Mouse (Mus musculus): ENCODE measurements around the gene Artn. TPM values are rescaled to one million over a fixed set of nuclear protein-coding genes. Genes with fewer than 3 reads are reported as not detected.

The Artn gene
- total RNA-seq, 2 experiments from 2014 or later = 0.11 to 0.21 TPM

DNA sequence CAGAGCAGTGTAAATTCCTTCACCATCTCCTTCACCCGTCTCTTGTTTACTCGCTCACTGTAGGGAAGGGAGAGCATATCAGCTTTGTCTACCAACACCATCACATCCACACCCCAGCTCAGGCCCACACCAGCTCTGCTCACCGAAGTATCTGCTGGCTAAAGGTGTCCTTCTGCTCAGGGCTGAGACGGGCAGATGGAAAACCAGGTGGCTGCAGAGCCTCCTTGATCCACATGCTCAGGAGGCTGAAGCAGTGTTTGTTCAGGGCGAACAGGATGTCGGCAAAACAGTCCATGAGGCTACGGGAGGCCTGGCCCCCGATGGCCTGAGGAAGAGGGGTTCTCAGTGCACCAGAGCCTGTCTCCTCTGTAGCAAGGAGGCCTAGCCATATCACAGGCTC, 35.0 kb downstream of the Artn start:
- intact Hi-C loops (cut with DNase I) = no loop called here
- DNase-seq (ENCODE audit: low spot score) = no peak

DNA sequence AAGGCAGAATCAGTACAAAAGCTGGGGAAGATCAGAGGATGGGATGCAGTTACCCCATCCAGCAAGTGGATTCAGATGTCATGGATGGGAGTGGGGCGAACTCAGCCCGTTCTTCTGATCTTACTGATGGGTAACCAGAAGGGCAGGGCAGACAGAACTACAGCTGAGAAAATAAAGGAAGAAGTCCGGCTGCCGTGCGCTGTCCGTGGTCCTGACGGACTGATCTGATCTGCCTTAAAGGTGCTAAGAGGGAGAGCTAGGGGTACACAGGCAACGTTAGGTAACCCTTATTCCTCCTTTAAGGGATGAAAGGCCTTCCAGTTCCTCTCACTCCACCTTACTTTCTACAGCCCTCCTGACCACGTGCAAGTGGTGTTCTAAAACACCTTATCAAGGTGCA, 36.2 kb downstream of the Artn start:
- intact Hi-C loops (cut with DNase I) = no loop called here
- DNase-seq (ENCODE audit: low spot score) = no peak

DNA sequence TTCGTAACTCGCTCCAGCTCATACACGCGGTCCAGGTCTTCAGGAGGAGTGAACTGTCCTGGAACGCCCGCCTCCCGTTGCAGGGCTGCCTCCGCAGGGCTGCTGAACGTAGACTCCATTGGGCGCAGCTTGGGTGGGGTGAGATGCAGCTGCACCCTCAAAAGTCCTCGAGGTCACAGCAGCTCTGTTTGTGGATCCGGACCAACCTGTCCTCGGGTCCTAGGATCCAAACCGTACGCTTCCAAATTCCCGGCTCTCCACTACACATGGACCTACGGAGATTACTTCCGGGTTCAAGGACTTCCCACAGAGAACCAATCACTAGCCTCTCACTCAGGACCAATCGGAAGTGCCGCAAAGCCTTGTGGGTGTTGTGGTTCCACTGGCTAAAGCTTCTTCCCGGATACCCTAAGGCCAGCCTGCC, 37.8 kb downstream of the Artn start, which contains the start of gene Dph2:
Dph2 (minus strand) TSS at position 295 of the 424 bp plus-strand sequence.
- intact Hi-C loops (cut with DNase I) = loop anchor here (1.0 kb wide), 1 partner anchor 23 kb away; the partner anchor contains the start of gene Ipo13
- DNase-seq (ENCODE audit: low spot score) = peak; percentile 75

DNA sequence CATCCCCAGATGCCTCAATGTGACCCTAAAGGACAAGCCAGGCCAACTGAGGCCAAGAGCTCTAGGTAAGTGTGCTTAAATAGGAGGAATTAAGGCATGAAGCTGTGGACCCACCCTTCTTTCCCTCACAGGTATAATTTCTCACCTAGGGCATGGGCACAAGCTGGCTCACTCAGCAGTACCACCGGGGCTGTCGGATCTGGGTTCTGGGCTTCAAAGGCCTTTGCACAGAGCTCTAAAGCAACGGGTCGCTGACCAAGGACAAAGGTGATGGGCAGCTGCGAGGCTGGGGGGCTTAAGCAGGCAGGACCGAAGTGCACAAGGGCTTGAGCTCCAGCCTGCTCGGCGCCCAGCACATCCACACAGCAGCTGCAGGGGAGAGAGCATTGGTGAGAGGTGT, 38.8 kb downstream of the Artn start:
- DNase-seq (ENCODE audit: low spot score) = no peak
- intact Hi-C loops (cut with DNase I) = no loop called here

DNA sequence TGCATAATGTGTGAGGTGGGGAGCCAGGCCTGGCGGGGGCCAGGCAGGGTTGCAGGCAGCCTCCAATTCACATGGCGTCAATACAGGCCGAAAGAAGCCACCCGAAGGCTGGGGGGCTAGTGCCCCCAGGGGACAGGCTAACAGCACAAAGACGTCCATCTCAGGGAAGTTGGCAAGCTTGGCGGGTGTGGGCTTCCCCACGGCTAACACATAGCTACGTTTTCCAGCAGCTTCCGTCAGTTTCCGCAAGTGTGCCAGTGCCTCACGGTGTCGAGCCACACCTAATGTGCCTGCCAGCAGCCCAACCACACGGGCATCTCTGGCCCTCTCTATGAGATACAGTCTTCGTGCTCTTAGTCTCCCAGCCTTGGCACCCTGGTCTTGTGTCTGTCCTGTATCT, 39.5 kb downstream of the Artn start:
- intact Hi-C loops (cut with DNase I) = no loop called here
- DNase-seq (ENCODE audit: low spot score) = no peak

DNA sequence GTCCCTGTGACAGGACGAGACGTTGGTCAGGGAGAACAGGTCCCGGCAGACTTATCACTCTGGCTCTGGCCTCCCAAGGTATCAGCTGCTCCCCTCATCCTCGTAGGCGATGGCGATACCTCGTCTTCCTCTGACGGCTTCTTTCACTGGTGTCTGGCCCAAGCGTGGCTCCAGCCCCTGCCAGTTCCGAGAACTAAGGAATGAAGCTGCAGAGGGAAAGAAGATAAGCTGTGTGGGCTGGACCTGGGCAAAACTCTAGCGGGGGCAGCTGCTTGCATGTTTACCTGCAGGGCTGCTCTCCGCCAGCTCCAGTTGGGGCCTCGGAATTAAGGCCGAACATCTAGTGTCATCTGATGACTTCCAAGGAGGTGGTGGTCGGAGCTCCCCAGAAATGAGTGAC, 40.1 kb downstream of the Artn start:
- intact Hi-C loops (cut with DNase I) = no loop called here
- DNase-seq (ENCODE audit: low spot score) = no peak

DNA sequence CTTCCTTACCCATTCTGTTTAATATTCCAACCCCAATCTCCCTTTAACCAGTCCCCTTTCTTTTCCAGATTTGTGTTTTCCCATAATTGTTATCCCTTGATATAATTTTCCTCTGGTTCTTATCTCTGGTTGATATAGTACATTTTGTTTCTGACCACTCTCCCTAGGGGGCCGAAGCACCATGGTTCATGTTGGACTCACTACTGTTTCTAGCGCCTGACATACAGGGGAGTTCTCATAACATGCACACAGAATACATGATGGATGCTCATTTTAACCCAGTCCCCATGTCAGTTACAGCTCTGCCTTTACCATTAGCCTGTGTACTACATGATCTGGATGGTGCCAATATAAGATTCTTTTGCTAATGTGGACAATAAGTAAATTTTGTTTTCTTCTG, 41.6 kb downstream of the Artn start:
- DNase-seq (ENCODE audit: low spot score) = no peak
- intact Hi-C loops (cut with DNase I) = no loop called here

DNA sequence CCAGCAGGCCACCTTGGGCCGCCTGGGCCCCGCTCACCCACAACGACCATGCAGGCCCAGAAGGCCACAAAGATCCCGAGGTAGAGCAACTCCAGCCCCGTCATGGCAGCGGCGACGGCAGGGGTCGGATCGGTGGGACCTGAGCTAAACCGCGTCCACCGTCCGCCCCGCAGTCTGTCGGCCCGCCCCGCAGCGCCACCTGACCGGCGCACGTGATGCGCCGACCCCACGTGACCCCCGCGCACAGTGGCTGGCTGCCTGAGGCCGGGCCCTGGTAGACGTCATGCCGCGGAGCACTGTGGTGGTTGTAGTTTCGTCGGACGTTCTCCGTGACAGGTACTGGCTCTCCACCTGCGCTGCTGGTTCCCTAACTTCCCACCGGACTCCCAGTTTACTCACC, 42.4 kb downstream of the Artn start, which contains the start of gene Atp6v0b:
Atp6v0b (minus strand) TSS at position 201 of the 400 bp plus-strand sequence.
- intact Hi-C loops (cut with DNase I) = no loop called here
- DNase-seq (ENCODE audit: low spot score) = peak; percentile 89

DNA sequence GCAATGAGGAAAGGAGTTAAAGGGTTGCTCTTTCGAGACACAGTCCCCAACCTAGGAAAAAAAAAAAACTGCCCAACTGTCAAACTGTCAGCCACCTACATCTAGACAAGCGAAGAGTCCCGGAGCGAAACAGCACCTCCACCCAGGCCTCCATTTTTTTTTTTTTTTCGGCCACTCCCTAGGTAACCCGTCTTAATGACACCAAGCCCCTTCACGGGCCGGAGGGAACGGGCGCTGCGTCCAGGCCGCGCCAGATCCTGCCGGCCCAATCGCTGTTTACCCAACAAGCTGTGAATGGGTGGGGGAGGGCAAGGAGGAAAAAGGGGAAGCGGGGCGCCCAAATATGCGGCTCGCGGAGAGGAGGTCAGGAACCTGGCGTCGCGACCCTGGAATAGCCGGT, 42.9 kb downstream of the Artn start:
- DNase-seq (ENCODE audit: low spot score) = no peak
- intact Hi-C loops (cut with DNase I) = no loop called here

DNA sequence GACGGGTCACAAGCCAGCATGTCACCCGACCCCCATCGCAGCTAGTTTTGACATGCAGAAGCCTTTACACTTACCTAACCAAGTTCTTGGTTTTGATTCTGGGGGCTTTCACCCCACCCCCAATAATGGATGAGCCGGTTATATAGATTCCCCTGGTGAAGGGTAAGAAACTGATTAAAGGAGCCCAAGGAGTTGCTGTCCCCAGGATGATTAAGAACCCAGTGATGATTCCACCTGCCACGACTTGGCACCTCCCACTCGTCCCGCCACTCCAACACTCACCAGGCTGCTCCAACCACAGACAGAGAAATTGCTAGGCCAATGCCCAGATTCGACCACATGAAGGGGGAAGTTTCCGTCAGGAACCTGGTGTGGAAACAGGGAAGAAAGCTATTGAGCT, 43.6 kb downstream of the Artn start:
- intact Hi-C loops (cut with DNase I) = no loop called here
- DNase-seq (ENCODE audit: low spot score) = no peak

DNA sequence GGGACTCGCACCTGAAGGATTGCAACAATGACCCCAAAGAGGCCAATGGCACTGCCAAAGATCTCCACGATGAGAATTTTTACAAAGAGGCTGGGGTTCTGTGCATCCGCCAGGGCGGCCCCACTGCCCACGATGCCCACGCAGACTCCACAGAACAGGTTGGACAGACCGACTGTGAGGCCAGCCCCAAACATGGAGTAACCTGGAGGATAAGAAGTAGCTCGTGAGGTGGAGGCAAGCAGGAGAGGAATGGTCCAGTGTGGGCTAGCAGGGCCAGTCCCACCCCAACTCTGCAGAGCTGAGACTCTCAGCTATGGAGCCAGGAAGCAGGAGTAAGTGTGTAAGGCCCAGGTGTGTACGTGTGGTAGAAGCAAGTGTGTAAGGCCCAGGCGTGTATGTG, 44.5 kb downstream of the Artn start:
- intact Hi-C loops (cut with DNase I) = no loop called here
- DNase-seq (ENCODE audit: low spot score) = no peak

DNA sequence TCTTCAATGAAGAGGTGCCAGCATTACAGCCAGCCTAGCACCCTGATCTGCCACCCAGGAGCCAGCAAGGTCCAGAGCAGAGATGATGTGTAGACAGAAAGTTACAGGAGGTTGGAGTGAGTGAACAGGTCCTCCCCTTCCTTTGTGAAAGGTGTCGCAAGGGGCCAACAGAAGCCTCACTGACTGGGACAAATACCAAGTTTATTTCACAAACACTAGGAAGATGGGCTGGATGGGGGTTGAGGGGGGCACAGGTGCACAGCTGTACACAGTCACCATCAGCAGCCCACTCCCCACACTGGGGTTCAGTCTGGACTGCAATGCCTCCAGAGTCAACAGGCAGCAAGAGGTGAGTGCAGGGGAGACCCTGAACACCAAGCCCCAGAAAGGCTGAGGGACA, 45.4 kb downstream of the Artn start:
- DNase-seq (ENCODE audit: low spot score) = no peak
- intact Hi-C loops (cut with DNase I) = loop anchor here (5.0 kb wide), 1 partner anchor 198 kb away; no protein-coding TSS in a partner anchor

DNA sequence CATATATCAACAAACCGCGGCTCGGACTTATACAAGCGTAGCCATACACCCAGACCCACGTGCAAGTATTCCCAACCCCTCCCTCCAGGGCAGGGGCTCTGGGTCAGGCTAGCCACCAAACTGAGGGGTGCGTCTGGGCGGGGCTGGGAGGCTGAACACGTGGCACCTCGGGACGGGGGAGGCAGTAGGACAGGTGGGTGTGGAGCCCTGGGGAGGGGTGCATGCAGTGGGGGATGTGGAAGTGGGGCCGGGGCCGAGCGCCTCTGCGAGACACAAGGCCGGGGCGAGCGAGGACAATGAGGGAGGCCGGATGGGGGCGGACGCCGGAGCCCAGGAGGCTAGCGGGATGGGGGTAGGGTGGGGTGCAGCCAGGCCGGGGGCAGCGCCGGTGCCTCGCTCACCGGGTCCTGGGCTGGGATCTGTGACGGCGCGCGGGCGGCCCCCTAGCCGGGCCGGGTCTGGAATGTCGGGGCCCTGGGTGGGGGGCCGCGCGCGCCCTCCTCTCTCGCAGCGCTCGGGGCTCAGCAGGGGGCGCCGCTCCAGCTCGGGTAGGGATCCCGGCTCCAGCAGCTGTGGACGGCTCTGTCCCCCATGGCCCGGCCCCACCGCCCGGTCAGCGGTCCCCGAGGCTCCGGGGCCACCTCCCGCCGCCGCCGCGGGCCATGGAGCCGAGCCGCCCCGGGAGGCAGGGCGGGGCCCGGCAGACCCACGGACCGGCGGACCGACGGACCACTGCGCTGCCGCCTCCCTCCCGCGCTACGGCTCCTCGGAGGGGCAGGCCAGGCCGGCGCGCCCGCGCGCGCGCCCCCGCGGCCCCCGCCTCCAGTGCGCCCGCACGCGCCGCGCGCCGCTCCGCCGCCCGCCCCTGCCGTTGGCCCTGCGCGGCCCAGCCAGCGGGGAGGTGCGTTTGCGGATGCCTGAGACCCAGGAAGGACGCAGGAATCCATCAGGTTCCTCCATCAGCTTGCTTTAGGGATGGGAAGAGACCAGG, 46.6 kb downstream of the Artn start, which contains the start of gene B4galt2:
B4galt2 (minus strand) TSS at position 787 of the 991 bp plus-strand sequence.
- intact Hi-C loops (cut with DNase I) = loop anchor here (5.0 kb wide), 1 partner anchor 199 kb away; no protein-coding TSS in a partner anchor
- peak; percentile 37 for DNase-seq (ENCODE audit: low spot score)

DNA sequence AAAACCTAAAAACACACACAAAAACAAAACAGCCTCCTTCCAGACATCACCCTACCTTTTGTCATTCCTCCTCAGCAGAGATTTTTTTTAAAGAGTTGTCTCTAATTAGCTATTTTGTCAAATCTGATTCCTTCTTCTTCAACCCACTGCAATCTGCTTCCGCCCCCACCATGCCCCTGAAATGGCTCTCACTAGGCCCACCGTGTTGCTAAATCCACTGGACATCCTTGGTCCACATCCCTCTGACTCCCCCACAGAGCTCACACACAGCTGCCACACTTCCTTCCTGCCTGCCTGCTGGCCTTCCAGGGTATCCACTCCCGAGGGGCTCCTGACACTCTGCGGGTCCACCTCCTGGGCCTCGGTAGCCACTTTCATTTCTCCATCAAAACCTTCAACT, 50.9 kb downstream of the Artn start:
- intact Hi-C loops (cut with DNase I) = no loop called here
- no peak for DNase-seq (ENCODE audit: low spot score)

DNA sequence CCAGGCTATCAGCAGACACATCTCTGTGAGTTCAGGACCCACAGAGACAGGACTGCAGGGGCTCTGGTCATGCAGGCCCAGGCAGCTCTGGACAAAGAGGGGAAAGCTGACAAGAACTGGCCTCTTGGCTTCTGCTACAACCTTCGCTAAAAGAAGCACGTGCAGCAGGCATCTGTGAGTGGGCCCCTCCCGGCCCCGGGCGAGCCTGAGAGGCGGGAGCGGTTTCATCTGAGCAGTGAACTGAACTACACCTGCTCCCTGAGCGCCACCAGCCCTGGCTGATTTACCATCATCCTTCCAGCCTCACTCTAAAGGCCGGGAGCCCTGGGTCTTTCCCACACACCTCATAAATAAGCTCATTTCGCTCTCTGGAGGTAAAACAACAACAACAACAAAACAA, 51.3 kb downstream of the Artn start:
- no peak for DNase-seq (ENCODE audit: low spot score)
- intact Hi-C loops (cut with DNase I) = no loop called here

Other genes with a start within 250 kb of the Artn start
- 10 to 100 TPM; 18.3 to 19.0 TPM for gene Dmap1, start 247.5 kb downstream of the Artn start, total RNA-seq (2021)
- gene Gm12845, start 205.4 kb downstream of the Artn start, total RNA-seq (2021) = not detected
- gene Klf17, start 164.1 kb downstream of the Artn start, total RNA-seq (2021) = not detected
- 1 to 10 TPM; 2.6 to 2.7 TPM for gene Slc6a9, start 95.3 kb downstream of the Artn start, total RNA-seq (2021)
- under 1 TPM; 0.13 to 0.39 TPM for gene Ccdc24, start 57.2 kb downstream of the Artn start, total RNA-seq (2021)
- gene B4galt2, start 46.3 kb downstream of the Artn start, total RNA-seq (2021) = 1 to 10 TPM; 4.5 to 5.2 TPM
- 100 to 1,000 TPM; 111 to 127 TPM for gene Atp6v0b, start 42.4 kb downstream of the Artn start, total RNA-seq (2021)
- gene Dph2, start 37.7 kb downstream of the Artn start, total RNA-seq (2021) = 1 to 10 TPM; 3.2 to 4.4 TPM
- gene Ipo13, start 14.8 kb downstream of the Artn start, total RNA-seq (2021) = 10 to 100 TPM; 76.0 to 77.1 TPM
- gene St3gal3, start 205.2 kb upstream of the Artn start, total RNA-seq (2021) = 10 to 100 TPM; 61.6 to 66.6 TPM